Mouse (Mus musculus): ENCODE measurements around the gene Gm17304. TPM values are rescaled to one million over a fixed set of nuclear protein-coding genes. Genes with fewer than 3 reads are reported as not detected.
A peak's percentile ranks its signal among the peaks of the same experiment; 100 is the strongest.

Gene Gm17304
- not detected in 2 replicates for total RNA-seq (2014; rRNA removed)
- not detected in 2 replicates for polyA plus RNA-seq (2015; fragmentation: Nextera tagmentation; extraction: Ambion mirVana)

GRCm38 (mm10) chr5:106608798-106609197 lies at the start of gene Gm17304:
Gene Gm17304, plus strand, starts transcription at chr5:106609098.
- H3K27ac ChIP-seq (ENCODE audit: low read depth, low read length), result no peak within 1 kb of the TSS
- WGBS, result 88% methylated on average over 4 of the region's 4 CpGs
- no peak within 1 kb of the TSS for H3K4me3 ChIP-seq (ENCODE audit: low read depth, low read length)
- H3K4me2 ChIP-seq (ENCODE audit: low read depth, low read length, poor library complexity, severe bottlenecking), result no peak within 1 kb of the TSS
- no peaks in the 10 kb centered on the region for H3K4me1 ChIP-seq (ENCODE audit: insufficient read depth, low read length)
- no peaks in the 10 kb centered on the region for H3K36me3 ChIP-seq (ENCODE audit: insufficient read depth, low read length)
- H3K27me3 ChIP-seq (ENCODE audit: insufficient read depth, low read length), result no peaks in the 10 kb centered on the region
- TF ChIP-seq CTCF (IDR thresholded peaks at IDR 0.05), result no peak
- ATAC-seq (ENCODE audit: low FRiP score), result no peak
- DNase-seq (ENCODE audit: low spot score), result no peak
- H3K9me3 ChIP-seq (ENCODE audit: low read length), result no peaks in the 10 kb centered on the region
- no peak within 1 kb of the TSS for H3K9ac ChIP-seq (replicated peaks; ENCODE audit: low read length, poor library complexity, severe bottlenecking)

GRCm38 (mm10) chr5:106560631-106561498 lies 48.0 kb upstream of the Gm17304 start:
- 0 out of 2 replicates have a peak overlapping the region, but pooled peaks have one; percentile 33 for H3K9ac ChIP-seq (replicated peaks; ENCODE audit: low read length, poor library complexity, severe bottlenecking)
- 3% methylated on average over 34 of the region's 40 CpGs for WGBS
- no peaks in the 10 kb centered on the region for H3K36me3 ChIP-seq (ENCODE audit: insufficient read depth, low read length)
- no peak for TF ChIP-seq CTCF (IDR thresholded peaks at IDR 0.05)
- H3K4me2 ChIP-seq (ENCODE audit: low read depth, low read length, poor library complexity, severe bottlenecking), result peak overlapping the region; percentile 48
- peak; percentile 60 for DNase-seq (ENCODE audit: low spot score)
- ATAC-seq (ENCODE audit: low FRiP score), result peak; percentile 59; the same call in 1 of the 2 replicates
- peak overlapping the region; percentile 32 for H3K4me3 ChIP-seq (ENCODE audit: low read depth, low read length)
- peaks cover 40% of the 10 kb centered on the region for H3K27me3 ChIP-seq (ENCODE audit: insufficient read depth, low read length)
- H3K4me1 ChIP-seq (ENCODE audit: insufficient read depth, low read length), result no peaks in the 10 kb centered on the region
- no peaks in the 10 kb centered on the region for H3K9me3 ChIP-seq (ENCODE audit: low read length)
- H3K27ac ChIP-seq (ENCODE audit: low read depth, low read length), result no peak overlapping the region

- Histone ChIP-seq H3K9ac (replicated peaks; ENCODE audit: low read length, poor library complexity, severe bottlenecking) (0 out of 2 replicates have a peak overlapping the region, but pooled peaks have one; percentile 33), H3K9me3 (ENCODE audit: low read length) (no peaks in the 10 kb centered on the region), H3K36me3 (ENCODE audit: insufficient read depth, low read length) (no peaks in the 10 kb centered on the region), H3K27me3 (ENCODE audit: insufficient read depth, low read length) (peaks cover 43% of the 10 kb centered on the region), H3K27ac (ENCODE audit: low read depth, low read length) (no peak overlapping the region), H3K4me3 (ENCODE audit: low read depth, low read length) (peak overlapping the region; percentile 32), H3K4me1 (ENCODE audit: insufficient read depth, low read length) (no peaks in the 10 kb centered on the region), H3K4me2 (ENCODE audit: low read depth, low read length, poor library complexity, severe bottlenecking) (peak overlapping the region; percentile 48)
- no peak for TF ChIP-seq CTCF (IDR thresholded peaks at IDR 0.05)
- whole genome bisulfite sequencing, result 24% methylated on average over 8 of the region's 8 CpGs
- DNase-seq (ENCODE audit: low spot score) (no peak), ATAC-seq (ENCODE audit: low FRiP score) (no peak; the same call in 1 of the 2 replicates)
Observed at GRCm38 (mm10) chr5:106561499-106561822, 47.4 kb upstream of the Gm17304 start.

GRCm38 (mm10) chr5:106566025-106566424 lies 42.9 kb upstream of the Gm17304 start:
- WGBS, result 35% methylated on average over 6 of the region's 6 CpGs
- H3K4me3 ChIP-seq (ENCODE audit: low read depth, low read length), result no peak overlapping the region
- H3K9me3 ChIP-seq (ENCODE audit: low read length), result no peaks in the 10 kb centered on the region
- no peak overlapping the region for H3K9ac ChIP-seq (replicated peaks; ENCODE audit: low read length, poor library complexity, severe bottlenecking)
- H3K4me1 ChIP-seq (ENCODE audit: insufficient read depth, low read length), result no peaks in the 10 kb centered on the region
- peaks cover 45% of the 10 kb centered on the region for H3K27me3 ChIP-seq (ENCODE audit: insufficient read depth, low read length)
- no peak overlapping the region for H3K27ac ChIP-seq (ENCODE audit: low read depth, low read length)
- H3K4me2 ChIP-seq (ENCODE audit: low read depth, low read length, poor library complexity, severe bottlenecking), result no peak overlapping the region
- no peaks in the 10 kb centered on the region for H3K36me3 ChIP-seq (ENCODE audit: insufficient read depth, low read length)
- DNase-seq (ENCODE audit: low spot score), result no peak
- ATAC-seq (ENCODE audit: low FRiP score), result no peak
- no peak for TF ChIP-seq CTCF (IDR thresholded peaks at IDR 0.05)

GRCm38 (mm10) chr5:106573742-106574559 lies 34.9 kb upstream of the Gm17304 start:
- H3K4me2 ChIP-seq (ENCODE audit: low read depth, low read length, poor library complexity, severe bottlenecking), result peak overlapping the region; percentile 98
- no peaks in the 10 kb centered on the region for H3K36me3 ChIP-seq (ENCODE audit: insufficient read depth, low read length)
- H3K9ac ChIP-seq (replicated peaks; ENCODE audit: low read length, poor library complexity, severe bottlenecking), result peak overlapping the region; percentile 76
- H3K9me3 ChIP-seq (ENCODE audit: low read length), result no peaks in the 10 kb centered on the region
- WGBS, result 4% methylated on average over 55 of the region's 55 CpGs
- no peak for DNase-seq (ENCODE audit: low spot score)
- no peak for TF ChIP-seq CTCF (IDR thresholded peaks at IDR 0.05)
- H3K27ac ChIP-seq (ENCODE audit: low read depth, low read length), result no peak overlapping the region; the same call in 1 of the 2 replicates
- peak; percentile 74; the same call in 1 of the 2 replicates for ATAC-seq (ENCODE audit: low FRiP score)
- H3K4me3 ChIP-seq (ENCODE audit: low read depth, low read length), result peak overlapping the region; percentile 60
- H3K27me3 ChIP-seq (ENCODE audit: insufficient read depth, low read length), result 0 out of 2 replicates have a peak, but pooled peaks cover 4% of the 10 kb centered on the region
- no peaks in the 10 kb centered on the region for H3K4me1 ChIP-seq (ENCODE audit: insufficient read depth, low read length)
